Mouse (Mus musculus) limb, embryonic 10.5 days (tissue): Measurements from ENCODE around the gene Tmem270. TPM values are rescaled to one million over a fixed set of nuclear protein-coding genes. Genes with fewer than 3 reads are reported as not detected.
A peak's percentile ranks its signal among the peaks of the same experiment; 100 is the strongest.
"Not testable (repeated sequence)": the region's sequence is repeated elsewhere in the genome, so short reads cannot be mapped to it uniquely, and the experiment has no call there.

Experiments used
- DNase-seq: peaks from one replicate; pipeline ENCODE4 v3.0.0-alpha.2; 2017; ENCODE audit warnings: low spot score
- H3K27ac ChIP-seq: fragments of 300-500 bp; sonication (generic); 2 replicates; pipeline ENCODE4 v1.5.1; 2016; ENCODE audit warnings: mild to moderate bottlenecking
- H3K27me3 ChIP-seq: fragments of 300-500 bp; sonication (generic); 2 replicates; pipeline ENCODE4 v1.6.1; 2016; ENCODE audit warnings: low read depth, mild to moderate bottlenecking; ENCODE audit not compliant: poor library complexity, severe bottlenecking
- H3K36me3 ChIP-seq: fragments of 300-500 bp; sonication (generic); 2 replicates; pipeline ENCODE4 v1.6.1; 2016; ENCODE audit warnings: mild to moderate bottlenecking, moderate library complexity
- H3K4me1 ChIP-seq: fragments of 300-500 bp; sonication (generic); 2 replicates; pipeline ENCODE4 v1.6.1; 2016
- H3K4me3 ChIP-seq: fragments of 300-500 bp; sonication (generic); 2 replicates; pipeline ENCODE4 v1.5.1; 2016; ENCODE audit warnings: mild to moderate bottlenecking, moderate library complexity
- H3K9me3 ChIP-seq: fragments of 300-500 bp; sonication (generic); replicated peaks from 2 replicates; pipeline ENCODE4 v1.6.1; 2016; ENCODE audit warnings: mild to moderate bottlenecking
- WGBS: fragments of 180-500 bp; shearing (Covaris S2); methylation state at CpG from one replicate; pipeline ENCODE4 v1.1.7; 2016; 5-methylcytosine and 5-hydroxymethylcytosine counted together
- polyA plus RNA-seq: library from polyadenylated mRNA; unstranded; fragments of >200 nt; fragmentation: Nextera tagmentation; extraction: Ambion mirVana; gene quantifications from 2 replicates; pipeline ENCODE4 v1.2.1, GENCODE M21; 2016

Gene Tmem270
- polyA plus RNA-seq, 1 experiment from 2014 or later: not detected

DNA sequence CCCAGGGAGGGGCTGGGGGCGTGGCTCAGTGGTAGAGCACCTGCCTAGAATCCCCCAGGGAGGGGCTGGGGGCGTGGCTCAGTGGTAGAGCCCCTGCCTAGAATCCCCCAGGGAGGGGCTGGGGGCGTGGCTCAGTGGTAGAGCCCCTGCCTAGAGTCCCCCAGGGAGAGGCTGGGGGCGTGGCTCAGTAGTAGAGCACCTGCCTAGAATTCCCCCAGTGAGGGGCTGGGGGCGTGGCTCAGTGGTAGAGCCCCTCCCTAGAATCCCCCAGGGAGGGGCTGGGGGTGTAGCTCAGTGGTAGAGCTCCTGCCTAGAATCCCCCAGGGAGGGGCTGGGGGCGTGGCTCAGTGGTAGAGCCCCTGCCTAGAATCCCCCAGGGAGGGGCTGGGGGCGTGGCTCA lies 33.0 kb upstream of the Tmem270 start:
- not testable (repeated sequence) for H3K36me3 ChIP-seq, DNase-seq, H3K4me3 ChIP-seq, H3K27ac ChIP-seq, H3K4me1 ChIP-seq, H3K9me3 ChIP-seq
- H3K27me3 ChIP-seq: peaks cover 10% of the 10 kb centered on the region
- 87% methylated on average over 6 of the region's 7 CpGs for WGBS

GRCm38 (mm10) chr5:134939069-134939468 lies 32.5 kb upstream of the Tmem270 start:
- Histone ChIP-seq H3K4me1 (no peaks in the 10 kb centered on the region), H3K27me3 (peaks cover 6% of the 10 kb centered on the region), H3K27ac (no peak overlapping the region), H3K36me3 (peaks cover 11% of the 10 kb centered on the region; the same call in 1 of the 2 replicates), H3K9me3 (no peaks in the 10 kb centered on the region), H3K4me3 (no peak overlapping the region)
- 73% methylated on average over 3 of the region's 3 CpGs for WGBS
- no peak for DNase-seq

DNA sequence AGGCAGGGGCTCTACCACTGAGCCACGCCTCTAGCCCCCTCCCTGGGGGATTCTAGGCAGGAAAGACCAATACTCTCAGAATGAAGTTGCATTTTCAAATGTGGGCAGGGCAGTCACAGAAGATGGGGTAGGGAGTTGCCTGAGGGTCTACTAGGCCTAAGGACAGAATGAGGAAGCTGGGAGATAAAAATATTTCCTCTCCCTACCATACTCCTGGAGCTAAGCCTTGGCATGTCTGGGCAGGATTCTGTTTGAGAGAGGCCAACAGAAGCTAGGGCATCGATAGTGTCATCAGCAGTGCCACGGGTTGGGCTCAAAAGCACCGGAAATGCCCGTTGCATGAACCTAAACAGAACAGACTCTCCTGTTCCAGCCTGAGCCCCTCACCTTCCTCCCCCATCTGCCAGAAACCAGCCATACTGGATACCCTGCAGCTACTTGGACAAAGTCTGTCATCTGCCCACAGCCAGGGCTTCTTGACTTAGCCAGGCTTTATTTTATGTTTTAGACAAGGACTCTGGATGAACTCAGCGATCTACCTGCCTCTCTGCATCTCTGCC lies 30.2 kb upstream of the Tmem270 start:
- 94% methylated on average over 6 of the region's 6 CpGs for WGBS
- Histone ChIP-seq H3K4me1 (peaks cover 7% of the 10 kb centered on the region), H3K4me3 (no peak overlapping the region), H3K27ac (no peak overlapping the region), H3K27me3 (no peaks in the 10 kb centered on the region), H3K9me3 (no peaks in the 10 kb centered on the region), H3K36me3 (peaks cover 17% of the 10 kb centered on the region)
- no peak for DNase-seq

DNA sequence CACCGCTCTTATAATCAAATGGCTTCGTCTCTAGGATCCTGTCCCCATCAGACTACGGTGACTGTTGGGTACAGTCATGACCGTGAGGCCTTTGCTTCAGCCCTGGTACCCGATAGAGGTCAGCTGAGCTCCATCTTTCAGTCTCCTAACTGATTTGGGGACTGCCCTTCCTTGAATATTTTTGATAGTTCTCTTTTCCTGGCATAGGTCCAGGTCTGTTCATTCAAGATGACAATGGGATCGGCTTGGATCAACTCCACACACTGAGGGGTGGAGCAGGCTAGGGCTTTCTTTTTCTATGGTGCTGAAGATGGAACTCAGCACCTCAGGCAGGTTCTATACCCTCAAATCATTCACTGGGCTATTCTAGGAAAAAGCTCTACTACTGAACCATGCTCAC lies 29.5 kb upstream of the Tmem270 start:
- H3K27ac ChIP-seq: no peak overlapping the region
- 95% methylated on average over 6 of the region's 6 CpGs for WGBS
- no peak overlapping the region for H3K4me3 ChIP-seq
- DNase-seq: no peak
- H3K4me1 ChIP-seq: peaks cover 7% of the 10 kb centered on the region
- peaks cover 17% of the 10 kb centered on the region for H3K36me3 ChIP-seq
- H3K27me3 ChIP-seq: no peaks in the 10 kb centered on the region
- no peaks in the 10 kb centered on the region for H3K9me3 ChIP-seq

GRCm38 (mm10) chr5:134934666-134935065 lies 28.1 kb upstream of the Tmem270 start:
- Histone ChIP-seq H3K27ac (no peak overlapping the region), H3K4me1 (peaks cover 7% of the 10 kb centered on the region), H3K27me3 (no peaks in the 10 kb centered on the region), H3K36me3 (peaks cover 17% of the 10 kb centered on the region), H3K9me3 (no peaks in the 10 kb centered on the region), H3K4me3 (no peak overlapping the region)
- WGBS: over 99% methylated on average over 3 of the region's 3 CpGs
- DNase-seq: no peak

- not testable (repeated sequence) for H3K27me3 ChIP-seq, H3K27ac ChIP-seq, DNase-seq, H3K4me3 ChIP-seq, H3K9me3 ChIP-seq, H3K4me1 ChIP-seq
- WGBS: 90% methylated on average over 5 of the region's 5 CpGs
- peaks cover 17% of the 10 kb centered on the region for H3K36me3 ChIP-seq
Measured at GRCm38 (mm10) chr5:134933686-134934085, 27.2 kb upstream of the Tmem270 start.

DNA sequence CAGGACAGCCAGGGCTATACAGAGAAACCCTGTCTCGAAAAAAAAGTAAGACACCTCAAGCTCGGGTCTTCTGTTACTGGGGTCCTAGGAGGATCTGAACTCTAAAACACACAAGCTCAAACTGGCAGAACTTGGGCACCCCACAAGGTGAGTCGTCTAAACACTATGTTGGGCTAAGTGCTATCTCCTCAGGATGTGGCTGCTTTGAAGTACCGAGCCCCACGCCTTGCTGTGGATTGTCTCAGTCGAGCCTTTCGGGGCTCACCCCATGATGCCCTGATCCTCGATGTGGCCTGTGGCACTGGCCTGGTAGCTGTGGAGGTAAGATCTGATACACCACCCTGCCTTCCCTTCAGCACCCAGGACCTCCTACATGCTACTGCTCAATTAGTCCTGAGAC lies 26.7 kb upstream of the Tmem270 start:
- no peak for DNase-seq
- Histone ChIP-seq H3K9me3 (no peaks in the 10 kb centered on the region), H3K4me3 (peak overlapping the region; percentile 80; the same call in 1 of the 2 replicates), H3K27ac (no peak overlapping the region), H3K36me3 (peaks cover 17% of the 10 kb centered on the region), H3K4me1 (peaks cover 7% of the 10 kb centered on the region), H3K27me3 (no peaks in the 10 kb centered on the region)
- WGBS: 96% methylated on average over 8 of the region's 8 CpGs

- peaks cover 17% of the 10 kb centered on the region for H3K36me3 ChIP-seq
- H3K4me1 ChIP-seq: peaks cover 7% of the 10 kb centered on the region
- H3K4me3 ChIP-seq: peak overlapping the region; percentile 80
- peak overlapping the region; percentile 89; the same call in 1 of the 2 replicates for H3K27ac ChIP-seq
- DNase-seq: peak; percentile 67
- WGBS: 53% methylated on average over 9 of the region's 9 CpGs
- no peaks in the 10 kb centered on the region for H3K27me3 ChIP-seq
- H3K9me3 ChIP-seq: no peaks in the 10 kb centered on the region
Measured at GRCm38 (mm10) chr5:134932903-134933276, 26.4 kb upstream of the Tmem270 start.

- Histone ChIP-seq H3K36me3 (peaks cover 17% of the 10 kb centered on the region), H3K27ac (peak within 1 kb of the TSS; percentile 89), H3K4me1 (peaks cover 7% of the 10 kb centered on the region), H3K9me3 (no peaks in the 10 kb centered on the region), H3K4me3 (peak within 1 kb of the TSS; percentile 80), H3K27me3 (no peaks in the 10 kb centered on the region)
- DNase-seq: peak; percentile 91
- WGBS: 1% methylated on average over 41 of the region's 41 CpGs
Measured at GRCm38 (mm10) chr5:134932179-134932902, 25.8 kb upstream of the Tmem270 start, which contains the start of gene Mettl27. Gene Mettl27, plus strand, starts transcription at chr5:134932368.

- peaks cover 7% of the 10 kb centered on the region for H3K4me1 ChIP-seq
- H3K27ac ChIP-seq: no peak overlapping the region
- no peak overlapping the region for H3K4me3 ChIP-seq
- no peak for DNase-seq
- peaks cover 10% of the 10 kb centered on the region for H3K36me3 ChIP-seq
- WGBS: 84% methylated on average over 2 of the region's 2 CpGs
- no peaks in the 10 kb centered on the region for H3K27me3 ChIP-seq
- no peaks in the 10 kb centered on the region for H3K9me3 ChIP-seq
Measured at GRCm38 (mm10) chr5:134929988-134930387, 23.5 kb upstream of the Tmem270 start.

DNA sequence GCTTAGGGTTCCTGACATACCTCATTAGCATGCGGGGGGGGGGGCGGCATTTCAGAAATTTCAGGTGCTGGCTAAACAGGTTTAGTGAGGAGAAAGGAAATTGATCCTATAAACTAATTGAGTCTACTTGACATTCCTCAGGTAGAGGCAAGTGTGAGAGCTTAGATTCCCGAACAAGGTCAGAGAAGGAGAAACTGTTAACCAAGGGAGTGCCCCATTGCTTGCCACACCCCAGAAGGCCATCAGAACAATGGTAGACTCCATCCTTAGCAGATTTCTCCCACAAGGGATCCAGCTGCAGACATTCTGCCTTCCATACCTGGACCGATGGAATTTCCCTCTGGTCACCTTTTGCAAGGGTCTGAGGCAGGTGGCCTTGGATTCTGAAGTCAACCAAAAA lies 20.2 kb upstream of the Tmem270 start:
- Histone ChIP-seq H3K4me3 (no peak overlapping the region), H3K9me3 (no peaks in the 10 kb centered on the region), H3K36me3 (no peaks in the 10 kb centered on the region), H3K27ac (no peak overlapping the region), H3K4me1 (no peaks in the 10 kb centered on the region), H3K27me3 (no peaks in the 10 kb centered on the region)
- DNase-seq: no peak
- 77% methylated on average over 4 of the region's 4 CpGs for WGBS

- no peaks in the 10 kb centered on the region for H3K36me3 ChIP-seq
- H3K4me1 ChIP-seq: no peaks in the 10 kb centered on the region
- H3K27ac ChIP-seq: no peak overlapping the region
- H3K4me3 ChIP-seq: no peak overlapping the region
- DNase-seq: no peak
- 79% methylated on average over 6 of the region's 6 CpGs for WGBS
- no peaks in the 10 kb centered on the region for H3K27me3 ChIP-seq
- H3K9me3 ChIP-seq: no peaks in the 10 kb centered on the region
Measured at GRCm38 (mm10) chr5:134923141-134923540, 16.6 kb upstream of the Tmem270 start.

- no peaks in the 10 kb centered on the region for H3K4me1 ChIP-seq
Measured at GRCm38 (mm10) chr5:134921106-134921505, 14.6 kb upstream of the Tmem270 start.

More at GRCm38 (mm10) chr5:134921106-134921505, 14.6 kb upstream of the Tmem270 start:
- Histone ChIP-seq H3K27me3 (no peaks in the 10 kb centered on the region), H3K4me3 (no peak overlapping the region), H3K36me3 (no peaks in the 10 kb centered on the region), H3K27ac (no peak overlapping the region), H3K9me3 (no peaks in the 10 kb centered on the region)
- DNase-seq: no peak
- WGBS: 89% methylated on average over 8 of the region's 8 CpGs
